Mouse (Mus musculus) lung, postnatal 0 days (tissue): ENCODE data around the gene Svep1. TPM values are rescaled to one million over a fixed set of nuclear protein-coding genes. Genes with fewer than 3 reads are reported as not detected.

Source experiments
- ATAC-seq: fragments of 200-750 bp; cut with Nextera tagmentation; 2 replicates; pipeline ENCODE4 v1.8.0; 2017; ENCODE audit warnings: moderate library complexity
- DNase-seq: peaks from one replicate; pipeline ENCODE4 v3.0.0-alpha.2; 2016; ENCODE audit warnings: low spot score
- H3K27ac ChIP-seq: fragments of 300-500 bp; sonication (generic); 2 replicates; pipeline ENCODE4 v1.5.1; 2014; ENCODE audit warnings: antibody characterized with exemption, mild to moderate bottlenecking, low read length, mixed read lengths
- H3K27me3 ChIP-seq: fragments of 300-500 bp; sonication (generic); replicated peaks from 2 replicates; pipeline ENCODE4 v1.6.1; 2014; ENCODE audit warnings: low read length, mixed read lengths; ENCODE audit not compliant: insufficient read depth
- H3K36me3 ChIP-seq: fragments of 300-500 bp; sonication (generic); 2 replicates; pipeline ENCODE4 v1.6.1; 2014; ENCODE audit warnings: low read length, mixed read lengths; ENCODE audit not compliant: insufficient read depth
- H3K4me1 ChIP-seq: fragments of 300-500 bp; sonication (generic); 2 replicates; pipeline ENCODE4 v1.6.1; 2014; ENCODE audit warnings: antibody characterized with exemption, low read depth, low read length, mixed read lengths; ENCODE audit not compliant: insufficient read depth
- H3K4me2 ChIP-seq: fragments of 300-500 bp; sonication (generic); replicated peaks from 2 replicates; pipeline ENCODE4 v1.6.1; 2014; ENCODE audit warnings: low read depth, mild to moderate bottlenecking, low read length, moderate library complexity, mixed read lengths
- H3K4me3 ChIP-seq: fragments of 300-500 bp; sonication (generic); 2 replicates; pipeline ENCODE4 v1.5.1; 2014; ENCODE audit warnings: low read depth, low read length
- H3K9ac ChIP-seq: fragments of 300-500 bp; sonication (generic); replicated peaks from 2 replicates; pipeline ENCODE4 v1.6.1; 2014; ENCODE audit warnings: low read depth, mild to moderate bottlenecking
- H3K9me3 ChIP-seq: fragments of 300-500 bp; sonication (generic); 2 replicates; pipeline ENCODE4 v1.6.1; 2016; ENCODE audit warnings: low read length, mixed read lengths
- CTCF ChIP-seq: IDR thresholded peaks from 2 replicates; pipeline ENCODE4 v1.5.1; 2016; ENCODE audit warnings: antibody characterized with exemption, mild to moderate bottlenecking
- EP300 ChIP-seq: IDR thresholded peaks from 2 replicates; pipeline ENCODE4 v1.6.1; 2016; ENCODE audit warnings: antibody characterized with exemption, mild to moderate bottlenecking, control low read depth
- WGBS: fragments of 180-500 bp; shearing (Covaris S2); extraction: QIAGEN DNeasy Blood & Tissue Kit; methylation state at CpG from one replicate; pipeline ENCODE4 v1.1.7; 2014; 5-methylcytosine and 5-hydroxymethylcytosine counted together
- polyA plus RNA-seq: library from polyadenylated mRNA; unstranded; fragments of >200 nt; fragmentation: Nextera tagmentation; extraction: Ambion mirVana; gene quantifications from 2 replicates; pipeline ENCODE4 v1.2.1, GENCODE M21; 2015

Gene Svep1
- polyA plus RNA-seq, 1 experiment from 2014 or later: 3.9 TPM

DNA sequence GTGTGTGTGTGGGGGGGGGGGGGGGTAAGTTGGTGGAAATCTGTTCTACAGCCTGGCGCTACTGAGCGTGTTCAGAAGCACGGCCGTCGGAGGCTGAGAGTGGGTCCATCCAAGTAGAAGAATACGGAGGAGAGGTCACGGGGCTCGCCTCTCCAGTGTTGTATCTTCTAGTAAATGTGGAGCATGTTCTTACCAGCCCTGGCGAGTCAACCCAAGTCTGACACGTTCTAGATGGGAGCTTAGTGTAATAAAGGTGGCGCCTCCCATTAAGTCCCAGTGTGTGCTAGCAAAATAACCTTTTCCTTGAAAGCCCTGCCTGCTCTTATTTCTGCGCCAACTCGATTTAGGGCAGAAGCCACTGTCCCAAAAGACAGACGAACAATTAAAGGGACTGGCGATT is 29.4 kb downstream of the Svep1 start:
- Histone ChIP-seq H3K9ac (no peak overlapping the region), H3K9me3 (no peaks in the 10 kb centered on the region), H3K27ac (no peak overlapping the region), H3K27me3 (no peaks in the 10 kb centered on the region), H3K4me1 (no peaks in the 10 kb centered on the region), H3K4me3 (no peak overlapping the region), H3K4me2 (no peak overlapping the region), H3K36me3 (no peaks in the 10 kb centered on the region)
- TF ChIP-seq EP300 (no peak), CTCF (no peak)
- 87% methylated on average over 15 of the region's 15 CpGs for WGBS
- no peak for DNase-seq
- no peak for ATAC-seq

GRCm38 (mm10) chr4:58174435-58174987 is 32.1 kb downstream of the Svep1 start:
- no peak overlapping the region for H3K9ac ChIP-seq
- H3K4me1 ChIP-seq: no peaks in the 10 kb centered on the region
- H3K36me3 ChIP-seq: no peaks in the 10 kb centered on the region
- peak; percentile 38 for DNase-seq
- H3K4me3 ChIP-seq: no peak overlapping the region
- ATAC-seq: no peak
- H3K27me3 ChIP-seq: no peaks in the 10 kb centered on the region
- TF ChIP-seq EP300 (no peak), CTCF (no peak)
- H3K4me2 ChIP-seq: no peak overlapping the region
- WGBS: 47% methylated on average over 4 of the region's 4 CpGs
- no peaks in the 10 kb centered on the region for H3K9me3 ChIP-seq
- no peak overlapping the region for H3K27ac ChIP-seq

GRCm38 (mm10) chr4:58173401-58173800 is 33.3 kb downstream of the Svep1 start:
- H3K27me3 ChIP-seq: no peaks in the 10 kb centered on the region
- DNase-seq (no peak), ATAC-seq (no peak)
- H3K4me3 ChIP-seq: no peak overlapping the region
- H3K9ac ChIP-seq: no peak overlapping the region
- H3K4me1 ChIP-seq: no peaks in the 10 kb centered on the region
- TF ChIP-seq CTCF: no peak
- no peak overlapping the region for H3K4me2 ChIP-seq
- 87% methylated on average over 6 of the region's 6 CpGs for WGBS
- no peaks in the 10 kb centered on the region for H3K36me3 ChIP-seq
- H3K27ac ChIP-seq: no peak overlapping the region
- H3K9me3 ChIP-seq: no peaks in the 10 kb centered on the region

DNA sequence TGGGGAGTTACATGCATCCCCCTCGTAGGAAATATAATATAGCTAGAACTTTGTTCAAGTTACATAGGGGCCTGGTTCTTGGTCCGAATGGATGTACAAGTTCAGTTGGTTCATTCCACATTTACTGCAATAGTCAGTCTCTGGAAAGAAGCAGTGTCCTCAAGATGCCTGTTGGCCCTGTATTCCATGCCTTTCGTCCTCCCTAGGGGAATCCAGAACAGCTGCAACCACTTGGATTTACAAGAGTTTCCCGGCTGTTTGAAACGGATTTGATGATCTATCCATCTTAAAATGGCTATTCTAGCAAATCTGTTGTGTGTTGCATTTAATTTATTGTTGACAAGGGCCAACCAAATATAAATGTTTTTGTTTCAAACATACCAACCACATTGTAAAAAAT is 36.2 kb downstream of the Svep1 start:
- Histone ChIP-seq H3K9ac (no peak overlapping the region), H3K27ac (no peak overlapping the region), H3K36me3 (no peaks in the 10 kb centered on the region), H3K9me3 (no peaks in the 10 kb centered on the region), H3K4me1 (no peaks in the 10 kb centered on the region), H3K27me3 (no peaks in the 10 kb centered on the region), H3K4me2 (no peak overlapping the region), H3K4me3 (no peak overlapping the region)
- ATAC-seq (no peak), DNase-seq (peak; percentile 17)
- 61% methylated on average over 5 of the region's 5 CpGs for WGBS
- TF ChIP-seq EP300 (no peak), CTCF (no peak)

GRCm38 (mm10) chr4:58169918-58170317 is 36.7 kb downstream of the Svep1 start:
- no peaks in the 10 kb centered on the region for H3K36me3 ChIP-seq
- H3K4me1 ChIP-seq: no peaks in the 10 kb centered on the region
- H3K9me3 ChIP-seq: no peaks in the 10 kb centered on the region
- DNase-seq (peak; percentile 31), ATAC-seq (no peak)
- no peak overlapping the region for H3K9ac ChIP-seq
- 60% methylated on average over 2 of the region's 2 CpGs for WGBS
- no peak overlapping the region for H3K4me2 ChIP-seq
- H3K27ac ChIP-seq: no peak overlapping the region
- TF ChIP-seq CTCF (no peak), EP300 (no peak)
- no peak overlapping the region for H3K4me3 ChIP-seq
- H3K27me3 ChIP-seq: no peaks in the 10 kb centered on the region

- Histone ChIP-seq H3K27ac (no peak overlapping the region), H3K9me3 (no peaks in the 10 kb centered on the region), H3K27me3 (no peaks in the 10 kb centered on the region), H3K4me3 (no peak overlapping the region), H3K4me2 (no peak overlapping the region), H3K9ac (no peak overlapping the region), H3K36me3 (no peaks in the 10 kb centered on the region), H3K4me1 (no peaks in the 10 kb centered on the region)
- 67% methylated on average over 5 of the region's 5 CpGs for WGBS
- ATAC-seq (no peak), DNase-seq (no peak)
- TF ChIP-seq CTCF (no peak), EP300 (no peak)
Observed at GRCm38 (mm10) chr4:58168366-58168765, 38.3 kb downstream of the Svep1 start.

DNA sequence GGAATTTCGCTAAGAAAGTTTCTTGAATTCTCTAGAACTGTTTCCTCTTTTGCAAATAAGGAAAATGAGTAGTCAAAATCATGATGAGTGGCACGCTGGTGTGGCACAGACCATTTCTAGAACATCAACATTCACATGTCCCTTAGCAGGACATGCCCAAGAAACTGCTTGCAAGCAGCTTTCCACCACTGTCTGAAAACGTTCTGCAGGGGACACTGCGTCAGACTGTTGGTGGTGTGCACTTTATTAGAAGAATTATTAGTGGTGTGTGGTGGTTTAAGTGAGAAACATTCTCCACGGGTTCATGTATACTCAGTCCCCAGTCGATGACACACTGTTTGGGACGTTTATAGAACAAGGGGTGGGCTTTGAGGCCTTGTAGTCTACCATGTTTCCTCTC is 40.9 kb downstream of the Svep1 start:
- DNase-seq (no peak), ATAC-seq (no peak)
- Histone ChIP-seq H3K9me3 (no peaks in the 10 kb centered on the region), H3K9ac (no peak overlapping the region), H3K4me3 (no peak overlapping the region), H3K36me3 (no peaks in the 10 kb centered on the region), H3K4me2 (no peak overlapping the region), H3K4me1 (no peaks in the 10 kb centered on the region), H3K27ac (no peak overlapping the region), H3K27me3 (no peaks in the 10 kb centered on the region)
- 67% methylated on average over 7 of the region's 7 CpGs for WGBS
- TF ChIP-seq EP300: no peak
- TF ChIP-seq CTCF: no peak
